Mouse (Mus musculus) thymus, adult 2 months (tissue): ENCODE measurements around the gene Smap1. TPM values are rescaled to one million over a fixed set of nuclear protein-coding genes. Genes with fewer than 3 reads are reported as not detected.

Source experiments
- DNase-seq: peaks from one replicate; pipeline ENCODE4 v3.0.0; 2021
- H3K27ac ChIP-seq: fragments of 200-500 bp; 2 replicates; pipeline ENCODE4 v1.5.1; 2012; ENCODE audit warnings: low read length, control low read depth; ENCODE audit not compliant: control insufficient read depth, insufficient read depth
- H3K27me3 ChIP-seq: fragments of 200-500 bp; 2 replicates; pipeline ENCODE4 v1.6.1; 2012; ENCODE audit warnings: mild to moderate bottlenecking, low read length, moderate library complexity, mixed read lengths; ENCODE audit not compliant: control insufficient read depth, insufficient read depth
- H3K36me3 ChIP-seq: fragments of 200-500 bp; 2 replicates; pipeline ENCODE4 v1.6.1; 2012; ENCODE audit warnings: mild to moderate bottlenecking, low read length, moderate library complexity; ENCODE audit not compliant: control insufficient read depth, insufficient read depth
- H3K4me1 ChIP-seq: fragments of 200-500 bp; replicated peaks from 2 replicates; pipeline ENCODE4 v1.6.1; 2012; ENCODE audit warnings: low read length; ENCODE audit not compliant: control insufficient read depth, insufficient read depth
- H3K4me3 ChIP-seq: fragments of 200-500 bp; 2 replicates; pipeline ENCODE4 v1.5.1; 2012; ENCODE audit warnings: mild to moderate bottlenecking, low read length, control low read depth, moderate library complexity; ENCODE audit not compliant: control insufficient read depth, insufficient read depth
- CTCF ChIP-seq: fragments of 200-500 bp; IDR thresholded peaks from 2 replicates; pipeline ENCODE4 v1.5.1; 2012; ENCODE audit warnings: mild to moderate bottlenecking, control low read depth, low read length, moderate library complexity, borderline replicate concordance; ENCODE audit not compliant: control insufficient read depth, poor library complexity, insufficient read depth; ENCODE audit errors: extremely low read depth
- POLR2A ChIP-seq: fragments of 200-500 bp; IDR thresholded peaks from 2 replicates; pipeline ENCODE4 v1.6.1; 2012; ENCODE audit warnings: mild to moderate bottlenecking, low read length, control low read depth, moderate library complexity; ENCODE audit not compliant: control insufficient read depth, poor library complexity, insufficient read depth; ENCODE audit errors: extremely low read depth
- whole genome bisulfite sequencing: fragments of 180-500 bp; shearing (Covaris S2); methylation state at CpG from one replicate; pipeline ENCODE4 v1.1.7; 2018; 5-methylcytosine and 5-hydroxymethylcytosine counted together
- polyA plus RNA-seq: library from polyadenylated mRNA; depleted of rRNA; stranded (reverse); fragments of >200 nt; gene quantifications from 2 replicates; pipeline ENCODE4 v1.2.3, GENCODE M21; 2012; rRNA removed

Gene Smap1
- polyA plus RNA-seq, 1 experiment = 43.7 TPM

DNA sequence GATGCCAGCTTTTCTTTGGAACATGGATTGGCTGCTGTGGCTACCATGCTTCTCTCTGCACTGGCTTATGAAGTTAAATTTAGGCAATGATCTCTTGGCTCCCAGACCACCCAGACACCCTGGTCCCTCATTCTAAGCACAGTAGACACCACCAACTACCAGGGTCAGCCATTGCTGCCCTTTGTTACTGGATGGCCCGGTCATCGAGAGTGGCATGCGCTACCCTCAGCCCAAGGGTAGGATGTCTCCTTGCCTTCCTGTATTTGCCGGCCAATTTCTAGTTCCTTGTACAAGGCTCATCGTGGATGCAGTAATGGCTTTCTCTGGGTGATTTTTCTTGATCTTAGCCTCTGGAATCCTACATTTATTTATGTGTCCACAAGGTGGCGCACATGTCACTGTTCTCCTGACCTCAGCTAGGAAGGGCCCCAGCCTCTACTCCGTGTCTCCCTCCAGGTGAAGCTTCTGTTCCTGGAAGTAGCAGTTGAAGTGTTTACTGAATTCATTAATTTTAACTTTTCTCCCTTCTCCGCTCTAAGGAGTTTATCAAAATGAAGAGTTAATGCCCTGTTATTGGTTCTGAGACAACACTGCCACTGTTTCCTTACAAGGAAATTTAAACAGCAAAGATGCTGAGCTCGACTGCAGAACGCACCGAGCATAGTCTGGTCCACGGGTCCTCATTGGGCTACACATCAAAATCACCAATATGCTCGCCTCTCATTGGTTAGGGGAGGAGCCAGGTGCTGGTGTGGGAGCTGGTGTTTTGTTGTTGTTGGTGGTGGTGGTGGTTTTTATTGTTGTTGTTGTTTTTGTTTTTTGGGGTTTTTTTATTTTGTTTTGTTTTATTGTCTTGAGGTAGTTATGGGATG is 95.0 kb downstream of the Smap1 start:
- Histone ChIP-seq H3K27ac (no peak overlapping the region), H3K4me3 (no peak overlapping the region), H3K27me3 (no peaks in the 10 kb centered on the region), H3K4me1 (no peaks in the 10 kb centered on the region), H3K36me3 (no peaks in the 10 kb centered on the region)
- DNase-seq = peak; percentile 29
- 42% methylated on average over 13 of the region's 13 CpGs for WGBS
- TF ChIP-seq CTCF (peak; percentile 37; the same call in 1 of the 2 replicates), POLR2A (no peak)

DNA sequence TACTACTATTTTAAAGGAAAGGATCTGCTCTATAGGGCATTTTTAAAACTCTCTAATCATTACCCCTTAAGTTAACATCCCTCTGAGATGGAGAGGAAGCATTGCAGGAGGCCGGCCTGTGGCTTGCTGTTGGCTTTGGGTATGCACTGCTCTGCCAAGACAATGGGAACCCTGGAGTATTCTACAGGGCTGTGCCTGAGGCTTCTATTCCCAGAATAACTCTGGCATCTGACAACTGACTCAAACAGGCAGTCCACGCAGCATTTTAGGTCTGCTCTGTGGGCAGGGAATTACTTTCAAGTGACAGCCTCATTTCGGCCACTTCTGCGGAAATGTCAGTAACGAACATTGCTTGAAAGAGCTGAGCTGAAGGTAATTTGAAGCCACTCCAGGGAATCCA is 100.5 kb downstream of the Smap1 start:
- 86% methylated on average over 5 of the region's 5 CpGs for WGBS
- Histone ChIP-seq H3K4me1 (no peaks in the 10 kb centered on the region), H3K36me3 (no peaks in the 10 kb centered on the region), H3K4me3 (no peak overlapping the region), H3K27ac (no peak overlapping the region), H3K27me3 (no peaks in the 10 kb centered on the region)
- TF ChIP-seq CTCF = no peak
- no peak for TF ChIP-seq POLR2A
- no peak for DNase-seq

DNA sequence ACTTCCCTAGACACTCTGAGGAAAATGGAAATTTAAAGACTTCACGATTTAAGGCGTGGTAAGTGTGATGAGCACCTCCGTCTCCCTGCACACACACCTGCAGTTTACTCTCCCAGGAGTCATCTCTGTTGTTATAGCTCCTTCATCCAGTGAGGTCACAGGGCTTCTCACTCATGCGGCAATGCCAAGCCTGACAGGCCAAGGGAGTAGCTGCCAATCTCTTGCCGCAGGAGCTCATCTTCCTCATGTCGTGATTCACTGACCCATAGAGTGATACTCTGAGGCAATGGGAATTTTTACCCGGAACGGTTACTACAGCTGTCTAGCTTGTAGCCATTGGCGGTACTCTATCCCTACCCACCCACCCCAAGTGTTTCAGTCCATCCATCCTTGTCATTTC is 123.8 kb downstream of the Smap1 start:
- Histone ChIP-seq H3K4me1 (no peaks in the 10 kb centered on the region), H3K4me3 (no peak overlapping the region), H3K27me3 (no peaks in the 10 kb centered on the region), H3K36me3 (no peaks in the 10 kb centered on the region), H3K27ac (no peak overlapping the region)
- WGBS = 94% methylated on average over 9 of the region's 9 CpGs
- TF ChIP-seq CTCF (no peak), POLR2A (no peak)
- DNase-seq = no peak

Other genes with a start within 250 kb of the Smap1 start
- gene B3gat2, start 160.6 kb downstream of the Smap1 start, polyA plus RNA-seq = 0.13 and 0.19 TPM in 2 replicates
- gene Sdhaf4, start 83.3 kb upstream of the Smap1 start, polyA plus RNA-seq = 4.0 and 6.7 TPM in 2 replicates
- gene Fam135a, start 178.0 kb upstream of the Smap1 start, polyA plus RNA-seq = 0.65 and 1.1 TPM in 2 replicates